Mouse (Mus musculus) liver, adult 2 months (tissue): ENCODE measurements at regions not wholly inside any gene's neighbourhood (a gene's known extent, or its start where the extent isn't known, plus 50 kb on each side); places are given as distances from the start of the nearest gene placed in this dataset.

ENCODE experiments used
- CTCF ChIP-seq: fragments of 200-500 bp; IDR thresholded peaks from 2 replicates; pipeline ENCODE4 v1.5.1; 2011; ENCODE audit warnings: low read depth, low read length, control low read depth
- POLR2A ChIP-seq: fragments of 200-500 bp; IDR thresholded peaks from 2 replicates; pipeline ENCODE4 v1.6.1; 2011; ENCODE audit warnings: low read length, control low read depth; ENCODE audit not compliant: insufficient read depth; ENCODE audit errors: extremely low read depth

- TF ChIP-seq POLR2A = no peak
- no peak for TF ChIP-seq CTCF
Observed at GRCm38 (mm10) chr13:30046061-30046460, 60.2 kb upstream of the E2f3 start.
